Mouse (Mus musculus) spleen, postnatal 10 days (tissue): Measurements from ENCODE around the gene Ubl7.

Experiments
- DNase-seq, 2 experiments: peaks; one replicate each; pipeline ENCODE4 v3.0.0; 2021 to 2022; ENCODE audit warnings: low spot score in 2 of 2

The Ubl7 gene

DNA sequence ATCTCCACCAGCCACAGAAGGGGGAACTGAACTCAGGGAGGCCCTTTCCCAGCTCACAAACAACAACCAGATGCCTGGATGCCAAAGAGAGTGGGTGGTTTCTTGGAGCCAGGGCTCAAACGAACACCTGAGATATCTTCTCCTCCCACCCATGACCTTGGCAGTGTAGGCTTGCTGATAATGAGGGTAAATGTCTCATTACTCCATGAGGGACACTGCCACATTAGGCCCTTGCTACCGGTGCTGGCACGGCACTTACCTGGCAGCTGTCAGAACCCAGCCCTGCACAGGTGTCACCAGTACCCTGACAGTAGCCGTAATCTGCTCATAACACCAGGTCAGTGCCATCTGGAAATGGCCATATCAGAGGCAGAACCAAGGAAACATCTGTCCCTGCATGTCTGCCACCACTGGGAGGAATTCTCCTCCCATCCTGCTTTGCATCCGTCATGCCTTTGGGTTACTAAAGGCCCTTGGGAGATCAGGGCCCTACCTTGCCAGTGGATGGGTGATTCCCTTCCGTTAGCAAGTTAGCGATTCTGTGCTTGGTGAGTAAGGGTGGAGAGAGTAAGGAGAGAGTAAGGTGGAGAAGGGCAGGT lies 37.7 kb downstream of the Ubl7 start:
- DNase-seq, result no peak

DNA sequence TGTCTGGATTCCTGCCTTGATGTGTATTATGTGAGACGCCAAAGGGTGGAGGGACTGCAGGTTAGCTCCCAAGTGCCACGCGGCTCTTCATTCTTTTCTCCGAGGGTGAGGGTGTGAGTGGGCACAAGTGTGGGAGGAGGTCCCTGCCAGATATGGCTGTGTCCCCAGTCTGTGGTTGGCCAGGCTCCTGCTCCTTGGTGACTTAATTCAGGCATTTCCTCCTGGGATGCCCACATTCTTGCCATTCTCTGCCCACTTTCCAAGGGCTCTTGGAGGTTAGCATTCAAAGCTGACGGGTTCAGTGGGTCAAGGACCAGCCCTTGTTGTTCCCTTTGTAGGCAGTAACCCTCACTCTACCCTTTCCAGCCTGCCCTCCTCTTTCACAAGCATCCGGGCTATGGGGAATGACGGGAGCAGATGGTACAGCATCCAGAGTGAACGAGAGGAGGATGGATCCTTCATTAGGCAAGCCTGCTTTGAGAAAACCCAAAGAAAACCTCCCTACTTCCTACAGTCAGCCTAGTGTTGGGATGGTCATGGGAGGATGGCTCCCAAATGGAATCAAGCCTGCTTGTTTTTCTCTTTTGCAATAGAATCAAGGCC lies 38.4 kb downstream of the Ubl7 start:
- DNase-seq, result no peak

DNA sequence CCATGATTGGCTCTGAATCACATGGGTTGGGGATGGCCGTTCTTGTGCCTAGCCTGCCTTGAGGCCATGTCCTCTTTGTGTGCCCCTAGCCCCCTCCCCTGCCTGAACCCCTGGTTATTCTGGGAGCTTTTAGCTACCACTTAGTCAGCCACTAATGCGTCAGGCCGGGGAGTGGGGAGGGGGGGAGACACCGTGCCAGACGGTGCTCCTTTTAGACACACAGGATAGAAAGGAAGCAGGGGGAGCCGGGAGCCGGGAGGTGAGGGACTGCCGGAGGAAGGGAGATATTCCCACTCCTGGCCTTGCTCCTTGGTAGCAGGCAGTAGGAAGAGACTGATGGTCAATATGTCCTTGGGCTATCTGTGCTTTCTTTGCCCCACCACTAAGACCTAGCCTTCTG lies 39.1 kb downstream of the Ubl7 start:
- DNase-seq, result no peak

DNA sequence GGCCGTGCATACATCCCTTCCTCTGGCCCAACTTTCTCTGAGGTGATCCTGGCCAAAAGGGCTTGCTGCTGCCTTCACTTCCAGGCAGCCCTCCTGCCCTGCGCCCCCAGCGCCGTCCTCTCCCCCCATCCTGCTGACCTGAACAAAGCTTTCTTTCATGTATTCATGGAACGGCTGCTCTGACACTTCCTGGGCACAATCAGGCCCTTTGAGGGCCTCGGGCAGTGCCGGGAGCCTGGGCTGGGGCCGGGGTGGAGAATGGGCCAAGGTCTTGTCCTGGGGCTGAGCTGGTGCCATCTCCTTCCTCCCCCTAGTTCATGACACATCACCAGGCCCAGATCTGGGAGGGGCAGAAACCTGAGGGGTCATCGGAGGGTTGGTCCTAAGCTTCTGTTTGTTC lies 39.7 kb downstream of the Ubl7 start:
- DNase-seq, result no peak

DNA sequence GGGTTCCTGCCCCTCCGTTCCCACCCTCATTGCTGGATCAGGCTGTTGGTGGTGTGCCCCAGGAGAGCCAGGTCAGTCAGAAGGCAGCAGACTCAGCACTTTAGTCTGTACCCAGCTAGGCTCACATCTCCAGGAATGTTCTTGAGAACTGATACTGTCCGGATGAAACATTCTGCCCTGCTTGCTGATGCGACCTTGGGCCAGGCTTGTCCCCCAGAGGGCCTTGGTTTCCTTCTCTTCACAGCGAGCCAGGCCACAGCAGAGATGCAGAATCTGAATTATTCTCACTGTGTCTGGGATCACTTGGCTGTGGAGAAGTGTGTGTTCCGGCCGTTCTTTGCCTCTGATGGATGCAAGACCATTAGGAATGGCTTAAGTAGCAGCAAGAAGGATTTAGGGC lies 41.2 kb downstream of the Ubl7 start:
- DNase-seq, result no peak

DNA sequence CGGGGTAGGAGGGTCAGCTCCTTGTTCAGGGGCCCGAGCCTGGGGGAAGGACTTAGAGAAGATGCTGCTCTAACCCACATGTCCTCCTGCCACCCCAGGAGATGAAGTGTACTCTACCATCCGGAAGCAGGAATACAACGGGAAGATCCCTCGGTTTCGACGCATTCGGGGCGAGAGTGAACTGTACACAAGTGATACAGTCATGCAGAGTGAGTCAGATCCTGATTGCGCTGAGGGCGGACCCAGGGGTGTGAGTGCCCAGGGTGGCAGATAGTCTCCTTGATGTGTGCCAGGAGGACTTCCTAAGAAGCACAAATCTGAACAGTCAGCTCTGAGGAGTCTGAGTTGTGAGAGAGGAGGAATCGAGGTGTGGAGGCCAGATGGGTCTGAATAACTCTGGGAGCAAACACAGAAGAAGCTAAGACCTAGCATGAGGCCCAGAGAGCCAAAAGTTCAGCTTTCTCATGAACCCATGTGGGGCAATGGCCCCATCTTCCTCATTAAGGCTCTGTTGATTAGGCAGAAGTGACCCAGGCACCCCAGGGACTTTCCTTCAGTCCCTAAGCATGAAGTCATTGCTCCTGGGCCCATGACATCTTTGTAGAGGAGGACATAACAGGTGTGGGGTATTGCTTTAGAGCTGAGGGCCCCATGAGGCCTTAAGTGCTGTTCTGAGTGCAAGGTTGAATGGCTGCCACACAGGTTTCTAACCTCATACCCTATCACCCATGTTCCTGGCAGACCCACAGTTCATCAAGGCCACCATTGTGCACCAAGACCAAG lies 44.4 kb downstream of the Ubl7 start:
- DNase-seq, result peak in 1 of 2 experiments; percentile 52

DNA sequence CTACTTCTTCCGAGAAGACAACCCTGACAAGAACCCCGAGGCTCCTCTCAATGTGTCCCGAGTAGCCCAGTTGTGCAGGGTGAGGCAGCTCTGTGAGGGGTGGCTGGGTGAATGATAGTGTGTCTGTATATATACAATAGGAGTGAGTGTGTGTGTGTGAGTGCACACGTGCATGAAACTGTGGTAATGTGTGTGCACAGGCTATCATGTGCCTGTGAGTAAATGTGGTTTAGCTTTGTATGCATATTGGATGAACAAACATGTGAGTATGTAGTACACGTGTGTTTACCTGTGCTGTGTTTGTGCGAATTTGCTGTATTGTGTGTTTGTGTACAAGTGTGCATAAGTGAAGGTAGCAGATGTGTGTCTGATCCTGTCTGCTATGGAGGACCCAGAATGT lies 45.0 kb downstream of the Ubl7 start:
- no peak for DNase-seq

DNA sequence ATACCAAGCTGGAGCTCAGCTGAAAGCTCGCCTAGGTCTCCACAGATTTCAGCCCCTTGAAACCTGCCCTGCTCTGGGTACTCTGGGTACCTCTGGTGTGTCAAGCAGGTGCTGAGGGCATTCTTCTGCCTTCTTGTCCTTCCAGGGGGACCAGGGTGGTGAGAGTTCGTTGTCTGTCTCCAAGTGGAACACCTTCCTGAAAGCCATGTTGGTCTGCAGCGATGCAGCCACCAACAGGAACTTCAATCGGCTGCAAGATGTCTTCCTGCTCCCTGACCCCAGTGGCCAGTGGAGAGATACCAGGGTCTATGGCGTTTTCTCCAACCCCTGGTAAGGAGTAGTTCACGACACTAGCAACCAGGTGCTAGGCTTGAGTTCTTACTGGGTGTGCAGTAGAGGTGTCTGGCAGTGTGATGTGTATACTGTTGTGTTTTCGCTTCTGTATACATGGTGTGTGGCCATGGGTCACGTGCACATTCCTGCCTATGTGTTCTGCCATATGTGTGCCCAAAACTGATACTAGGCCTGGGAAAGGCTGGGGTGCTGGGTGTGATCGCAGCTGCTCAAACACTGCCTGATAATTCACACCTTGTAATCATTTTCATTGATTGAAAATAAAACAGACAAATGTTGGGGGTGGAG lies 45.5 kb downstream of the Ubl7 start:
- DNase-seq, result no peak

DNA sequence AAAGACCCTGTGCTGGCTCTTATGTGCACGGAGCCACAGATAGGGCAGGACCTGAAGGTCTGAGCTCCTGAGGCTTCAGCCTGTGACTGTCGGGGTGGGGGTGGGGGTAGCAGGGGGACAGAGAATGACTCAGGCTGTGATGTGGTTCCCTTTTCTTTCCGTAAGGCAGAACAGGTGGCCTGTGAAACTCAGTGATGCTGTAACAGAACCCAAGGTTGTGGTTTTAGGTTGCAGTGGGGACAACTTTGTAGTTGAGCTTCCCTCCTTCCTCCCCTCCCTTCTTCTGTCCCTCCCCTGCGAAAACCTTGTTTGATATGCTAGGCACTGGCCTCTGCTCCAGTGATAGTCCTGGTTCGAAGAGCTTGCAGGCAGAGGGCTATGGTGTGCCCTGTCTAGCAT lies 46.1 kb downstream of the Ubl7 start:
- DNase-seq, result no peak

DNA sequence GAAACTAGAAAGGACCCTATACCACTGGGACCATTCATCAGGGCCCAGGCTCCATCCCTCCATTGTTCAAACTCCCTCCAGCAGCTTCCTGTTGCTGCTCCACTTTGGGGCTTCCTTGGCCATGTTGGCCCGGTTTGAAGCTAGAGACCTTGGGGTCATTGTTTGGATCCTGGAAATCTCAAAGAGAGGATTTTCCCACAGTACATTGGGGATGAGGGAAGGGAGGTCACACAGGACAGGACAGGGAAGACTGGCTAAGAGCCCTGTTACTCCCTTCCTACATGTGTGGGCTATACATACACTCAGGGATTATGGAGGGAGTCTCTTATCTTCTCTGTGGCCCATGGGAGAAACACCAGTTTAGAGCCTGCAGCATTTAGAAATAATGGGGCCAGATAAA lies 47.8 kb downstream of the Ubl7 start:
- DNase-seq, result no peak

DNA sequence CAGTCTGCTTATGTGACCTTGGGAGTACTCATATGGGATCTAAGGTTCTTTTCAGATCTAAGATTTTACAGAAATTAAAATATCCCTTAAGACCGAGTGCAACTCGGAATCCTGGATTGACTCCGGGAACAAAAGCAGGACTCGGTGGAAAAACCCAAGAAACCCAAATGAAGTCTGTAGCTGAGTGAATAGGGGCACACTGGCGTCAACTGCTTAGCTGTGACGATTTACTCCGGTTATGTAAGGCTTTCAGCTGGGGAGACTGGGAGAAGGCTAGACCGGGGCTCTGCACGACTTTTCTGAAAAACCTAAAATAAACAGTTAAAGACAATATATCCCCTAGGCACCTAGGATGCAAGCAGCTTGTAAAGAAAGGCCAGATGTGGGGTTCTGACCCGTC lies 48.6 kb downstream of the Ubl7 start:
- DNase-seq, result no peak

DNA sequence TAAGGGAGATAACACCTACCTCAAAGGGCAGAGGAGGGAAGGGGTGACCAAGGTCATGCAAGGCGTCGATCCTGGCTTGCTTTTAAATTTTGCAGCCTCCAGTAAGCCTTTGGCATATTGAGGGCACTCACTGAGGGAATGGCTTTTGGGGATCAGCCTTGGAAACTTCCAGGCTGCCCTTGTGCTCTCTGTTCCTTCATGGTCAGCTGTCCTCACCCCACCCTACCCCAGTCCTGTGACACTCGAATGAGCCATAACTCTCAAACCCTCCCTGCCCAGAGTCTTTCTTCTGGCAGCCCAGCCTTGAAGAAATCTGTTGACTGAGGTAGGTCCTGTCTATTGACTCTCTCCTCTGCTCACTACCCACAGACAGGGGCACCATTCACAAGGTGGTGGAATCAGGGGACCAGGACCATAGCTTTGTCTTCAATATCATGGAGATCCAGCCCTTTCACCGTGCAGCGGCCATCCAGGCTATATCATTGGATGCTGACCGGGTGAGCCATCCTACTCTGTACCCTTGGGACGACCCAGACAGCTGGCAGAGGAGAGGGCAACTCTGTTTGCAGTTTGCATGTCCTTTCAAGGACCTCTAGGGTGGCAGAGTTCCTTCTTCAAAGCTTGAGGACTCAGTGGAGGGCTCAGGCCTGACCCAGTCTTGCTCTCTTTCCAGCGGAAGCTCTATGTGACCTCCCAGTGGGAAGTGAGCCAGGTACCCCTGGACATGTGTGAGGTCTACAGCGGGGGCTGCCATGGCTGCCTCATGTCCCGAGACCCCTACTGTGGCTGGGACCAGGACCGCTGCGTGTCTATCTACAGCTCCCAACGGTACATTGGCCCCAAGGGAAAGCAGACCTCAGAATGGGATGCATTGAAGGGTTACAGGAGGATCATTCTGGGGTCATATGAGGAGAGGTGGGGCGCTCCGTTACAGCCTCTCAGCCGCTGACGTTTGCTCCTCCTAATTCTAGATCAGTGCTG lies 49.4 kb downstream of the Ubl7 start:
- DNase-seq, result no peak

DNA sequence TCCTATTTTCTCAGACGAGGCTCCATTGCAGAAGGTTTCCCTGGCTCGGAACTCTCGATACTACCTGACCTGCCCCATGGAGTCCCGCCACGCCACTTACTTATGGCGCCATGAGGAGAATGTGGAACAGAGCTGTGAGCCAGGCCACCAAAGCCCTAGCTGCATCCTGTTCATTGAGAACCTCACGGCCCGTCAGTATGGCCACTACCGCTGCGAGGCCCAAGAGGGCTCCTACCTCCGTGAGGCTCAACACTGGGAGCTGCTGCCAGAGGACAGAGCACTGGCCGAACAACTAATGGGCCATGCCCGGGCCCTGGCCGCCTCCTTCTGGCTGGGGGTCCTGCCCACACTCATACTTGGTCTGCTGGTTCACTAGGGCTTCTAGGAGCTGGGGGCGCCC lies 50.4 kb downstream of the Ubl7 start:
- no peak for DNase-seq

DNA sequence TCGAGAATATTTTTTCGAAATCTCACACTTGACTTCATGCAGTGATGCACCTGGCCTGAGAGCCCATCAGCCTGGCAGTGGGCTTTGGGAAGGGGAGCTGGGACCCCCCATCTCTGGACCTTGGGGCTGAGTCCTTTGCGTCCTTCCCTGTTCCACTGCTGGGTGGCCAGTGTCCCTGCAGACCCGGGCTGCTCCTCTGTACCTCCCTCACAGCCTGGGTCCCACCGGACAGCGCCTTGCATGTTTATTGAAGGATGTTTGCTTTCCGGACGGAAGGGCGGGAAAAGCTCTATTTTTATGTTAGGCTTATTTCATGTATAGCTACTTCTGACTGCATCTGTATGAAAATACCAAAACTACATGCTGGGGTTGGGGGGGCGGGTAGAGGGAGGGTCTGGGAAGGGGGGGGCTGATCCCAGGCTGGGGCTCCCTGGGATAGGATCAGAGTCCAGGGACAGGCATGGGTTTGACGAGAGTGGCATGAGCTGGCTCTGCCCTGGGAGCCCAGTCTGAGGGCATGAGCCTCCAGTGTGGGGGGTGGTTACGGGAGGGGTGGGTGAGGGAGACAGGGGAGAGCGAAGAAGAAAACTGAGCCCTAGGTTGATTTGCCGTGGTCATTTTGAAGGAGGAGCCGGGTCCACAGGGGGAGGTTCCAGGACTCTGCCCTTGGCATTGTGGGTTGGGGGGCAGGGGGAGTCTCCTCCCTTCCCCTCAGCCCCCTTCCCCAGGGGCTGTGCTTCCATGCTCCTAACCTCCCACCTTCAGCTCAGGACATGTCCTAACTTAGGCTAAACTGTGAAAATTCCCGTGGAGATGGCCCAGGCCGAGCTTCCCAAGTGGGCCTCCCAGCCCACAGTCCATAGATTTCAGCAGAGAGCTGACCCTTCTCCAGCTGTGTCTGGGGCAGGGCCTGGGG lies 51.3 kb downstream of the Ubl7 start:
- DNase-seq, result no peak

DNA sequence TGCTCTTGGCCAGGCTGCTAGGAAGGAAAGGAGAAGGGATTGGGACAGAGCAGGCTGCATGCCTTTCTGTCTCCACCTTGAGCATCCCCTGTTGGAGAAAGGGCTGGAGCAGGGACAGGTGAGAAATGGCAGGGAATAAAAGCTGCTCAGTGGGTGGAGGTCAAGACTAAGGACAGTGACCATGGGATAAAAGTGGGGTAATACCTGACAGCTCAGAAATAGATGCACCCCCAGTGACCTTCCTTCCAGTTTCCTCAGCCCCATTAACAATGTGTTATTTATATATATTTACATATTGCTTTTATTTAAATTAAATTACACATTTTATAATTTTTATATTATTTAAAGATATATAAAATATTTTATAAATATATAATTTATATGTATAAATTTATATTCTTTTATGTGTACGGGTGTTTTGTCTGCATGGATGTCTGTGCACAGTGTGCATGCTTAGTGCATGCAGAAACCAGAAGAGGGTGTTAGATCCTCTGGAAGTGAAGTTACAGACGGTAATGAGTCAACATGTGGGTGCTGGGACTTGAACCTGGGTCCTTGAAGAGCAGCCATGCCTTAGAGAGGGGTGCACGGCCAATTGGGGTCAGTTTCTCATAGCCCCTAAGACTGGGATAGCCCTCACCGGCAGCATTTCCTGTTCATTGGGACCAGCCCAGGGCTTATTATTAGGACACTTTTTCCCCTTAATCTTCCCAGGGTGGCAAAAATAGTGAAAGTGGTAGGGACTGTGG lies 52.6 kb downstream of the Ubl7 start:
- DNase-seq, result no peak

DNA sequence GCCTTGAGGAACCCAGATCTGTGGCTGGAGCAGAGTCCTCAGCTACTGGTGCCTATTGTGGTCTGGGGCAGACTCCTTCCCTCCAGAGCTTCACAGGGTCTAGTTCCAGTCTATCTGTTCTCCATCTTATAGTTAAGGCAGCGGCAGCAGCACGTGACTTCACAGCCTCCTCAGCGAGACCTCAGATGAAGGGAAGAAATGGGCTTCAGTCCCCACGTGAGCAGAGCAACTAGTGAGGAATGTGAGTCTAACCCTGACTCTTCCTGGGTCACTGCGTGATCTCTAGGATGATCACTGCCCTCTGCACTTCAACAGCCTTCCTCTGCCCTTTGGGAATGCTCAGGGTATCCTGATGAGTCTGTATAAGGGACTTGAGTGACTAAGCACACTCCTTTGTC lies 53.2 kb downstream of the Ubl7 start:
- DNase-seq, result no peak

DNA sequence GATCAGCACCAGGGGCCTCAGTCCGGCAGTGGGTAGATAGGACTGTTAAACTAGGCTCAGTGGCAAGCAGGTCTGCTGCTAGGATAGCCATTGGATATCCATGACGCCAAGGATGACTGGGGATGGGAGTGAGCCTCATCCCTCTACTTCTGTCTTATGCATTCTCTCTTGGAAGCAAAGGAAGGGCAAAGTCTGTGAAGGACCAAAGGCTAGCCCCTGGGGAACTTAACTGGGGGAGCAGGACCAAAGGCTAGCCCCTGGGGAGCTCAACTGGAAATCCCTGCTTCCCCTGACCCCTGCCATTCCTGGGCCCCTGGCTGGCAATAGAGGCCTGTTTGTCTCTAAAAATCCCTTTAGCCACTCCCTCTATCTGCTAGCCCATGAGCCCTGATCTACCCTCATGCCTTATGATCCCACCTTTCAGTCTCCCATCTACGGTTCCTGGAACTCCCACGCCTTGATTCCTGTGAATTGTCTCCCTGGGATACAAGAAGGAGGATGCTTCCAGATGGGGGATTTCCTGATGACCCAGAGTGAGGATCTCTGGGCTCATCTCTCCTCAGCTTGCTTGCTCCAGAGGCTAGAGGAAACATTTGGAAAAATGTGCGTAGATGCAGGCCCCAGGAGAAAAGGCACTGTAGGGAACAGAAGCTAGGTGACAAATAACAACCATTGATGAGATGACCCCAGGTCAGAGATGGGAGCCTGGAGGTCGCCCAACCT lies 53.9 kb downstream of the Ubl7 start:
- no peak for DNase-seq

DNA sequence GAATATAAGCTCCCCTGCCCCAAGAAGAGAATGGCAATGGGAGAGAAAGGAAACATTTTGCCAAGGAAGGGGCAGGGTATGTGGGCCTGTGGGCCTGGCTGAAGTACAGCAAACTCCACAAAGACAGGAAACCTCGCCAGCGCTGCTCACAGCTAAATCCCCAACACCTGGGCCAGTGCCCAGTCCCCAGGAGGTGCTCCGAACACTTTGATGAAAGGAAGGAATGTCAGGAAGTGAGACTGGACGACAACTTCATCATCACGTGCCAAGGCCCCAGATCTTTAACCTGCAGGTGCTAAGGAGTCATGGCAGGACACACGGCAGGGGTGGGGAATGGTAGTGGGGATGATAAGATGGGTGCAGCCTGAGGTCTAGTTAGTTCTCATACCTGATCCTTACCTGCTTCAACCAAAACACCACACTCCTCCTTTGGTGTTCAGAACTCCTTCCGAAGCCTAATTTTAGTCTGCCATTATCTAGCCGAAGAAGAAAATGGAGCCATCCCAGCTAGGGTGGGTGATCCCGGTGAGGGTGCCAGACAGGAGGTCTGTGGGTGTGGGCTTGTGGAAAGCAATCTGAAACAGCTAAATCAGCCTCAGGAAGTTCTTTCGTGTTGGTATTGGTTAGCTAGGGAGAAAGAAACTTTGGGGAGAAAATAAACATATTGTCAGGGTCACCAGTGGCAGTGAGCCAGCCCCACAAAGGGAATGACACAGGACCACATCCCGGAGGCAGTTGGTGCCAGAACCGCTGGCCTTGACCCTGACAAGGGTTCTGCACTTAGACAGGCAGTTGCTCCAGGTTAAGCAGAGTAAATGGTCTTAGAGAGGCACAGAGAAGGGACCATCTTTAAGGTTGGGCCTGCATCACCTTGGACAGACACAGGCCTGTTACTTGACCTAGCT lies 54.8 kb downstream of the Ubl7 start:
- no peak for DNase-seq
